Mouse (Mus musculus) spleen, adult 2 months (tissue): Measurements from ENCODE around the gene Psors1c2.

Source experiments
- CTCF ChIP-seq: fragments of 200-500 bp; IDR thresholded peaks from 2 replicates; pipeline ENCODE4 v1.5.1; 2011; ENCODE audit warnings: mild to moderate bottlenecking, inconsistent platforms; ENCODE audit not compliant: insufficient read depth, insufficient read length, insufficient replicate concordance; ENCODE audit errors: extremely low read depth
- POLR2A ChIP-seq: fragments of 200-500 bp; IDR thresholded peaks from 2 replicates; pipeline ENCODE4 v1.6.1; 2011; ENCODE audit warnings: low read depth, low read length, inconsistent platforms

- TF ChIP-seq CTCF = no peak
- no peak for TF ChIP-seq POLR2A
Measured at GRCm38 (mm10) chr17:35507556-35508260, 25.3 kb upstream of the Psors1c2 start.
